Mouse (Mus musculus): Measurements from ENCODE around the gene Dnmt3l. TPM values are rescaled to one million over a fixed set of nuclear protein-coding genes. Genes with fewer than 3 reads are reported as not detected.
"Not testable (repeated sequence)": the region's sequence is repeated elsewhere in the genome, so short reads cannot be mapped to it uniquely, and the experiment has no call there.

Dnmt3l gene
- polyA plus RNA-seq, 1 experiment from 2014 or later: 1.4 TPM

DNA sequence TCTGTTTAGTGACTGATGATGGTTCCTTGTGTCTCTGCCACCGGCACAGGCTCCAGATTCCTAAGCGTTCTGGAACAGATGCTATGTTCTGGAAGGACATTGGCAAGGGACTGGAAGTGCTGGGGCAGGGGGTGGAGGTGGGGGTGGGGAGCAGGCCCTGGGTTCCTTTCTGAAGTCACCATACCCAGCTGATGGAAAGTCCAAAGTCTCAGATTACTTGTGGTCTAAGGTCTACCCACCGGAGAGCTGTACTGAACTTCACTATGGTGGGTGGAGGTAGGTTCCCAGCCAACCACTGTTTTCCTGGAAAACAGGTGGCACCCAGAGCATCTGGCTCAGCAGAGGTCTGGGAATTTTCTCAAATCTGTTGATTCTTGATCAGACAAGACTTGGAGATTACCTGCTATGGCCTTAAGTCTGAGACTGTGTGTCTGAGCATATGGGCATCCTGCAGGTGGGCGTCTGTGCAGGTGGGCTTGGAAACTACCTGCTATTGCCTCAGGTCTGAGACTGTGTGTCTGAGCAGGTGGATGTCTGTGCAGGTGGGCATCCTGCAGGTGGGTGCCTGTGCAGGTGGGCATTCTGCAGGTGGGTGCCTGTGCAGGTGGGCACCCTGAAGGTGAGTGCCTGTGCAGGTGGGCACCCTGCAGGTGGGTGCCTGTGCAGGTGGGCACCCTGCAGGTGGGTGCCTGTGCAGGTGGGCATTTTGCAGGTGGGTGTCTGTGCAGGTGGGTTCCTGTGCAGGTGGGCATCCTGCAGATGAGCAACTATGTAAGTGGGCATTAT is 49.2 kb downstream of the Dnmt3l start:
- TF ChIP-seq CTCF (IDR thresholded peaks at IDR 0.05; ENCODE audit: low read depth): no peak
- ATAC-seq (ENCODE audit: insufficient read depth) (no peak), DNase-seq (no peak)
- H3K4me3 ChIP-seq (ENCODE audit: low read depth, low read length): no peak overlapping the region
- H3K27me3 ChIP-seq (ENCODE audit: insufficient read depth, low read length): no peaks in the 10 kb centered on the region
- H3K4me2 ChIP-seq: no peak overlapping the region
- H3K9me3 ChIP-seq (ENCODE audit: low read depth, low read length): no peaks in the 10 kb centered on the region
- no peak overlapping the region for H3K9ac ChIP-seq
- no peaks in the 10 kb centered on the region for H3K4me1 ChIP-seq (ENCODE audit: insufficient read depth)
- no peak overlapping the region for H3K27ac ChIP-seq (ENCODE audit: low read depth)
- H3K36me3 ChIP-seq (ENCODE audit: insufficient read depth): no peaks in the 10 kb centered on the region
- 79% methylated on average over 4 of the region's 4 CpGs for WGBS

DNA sequence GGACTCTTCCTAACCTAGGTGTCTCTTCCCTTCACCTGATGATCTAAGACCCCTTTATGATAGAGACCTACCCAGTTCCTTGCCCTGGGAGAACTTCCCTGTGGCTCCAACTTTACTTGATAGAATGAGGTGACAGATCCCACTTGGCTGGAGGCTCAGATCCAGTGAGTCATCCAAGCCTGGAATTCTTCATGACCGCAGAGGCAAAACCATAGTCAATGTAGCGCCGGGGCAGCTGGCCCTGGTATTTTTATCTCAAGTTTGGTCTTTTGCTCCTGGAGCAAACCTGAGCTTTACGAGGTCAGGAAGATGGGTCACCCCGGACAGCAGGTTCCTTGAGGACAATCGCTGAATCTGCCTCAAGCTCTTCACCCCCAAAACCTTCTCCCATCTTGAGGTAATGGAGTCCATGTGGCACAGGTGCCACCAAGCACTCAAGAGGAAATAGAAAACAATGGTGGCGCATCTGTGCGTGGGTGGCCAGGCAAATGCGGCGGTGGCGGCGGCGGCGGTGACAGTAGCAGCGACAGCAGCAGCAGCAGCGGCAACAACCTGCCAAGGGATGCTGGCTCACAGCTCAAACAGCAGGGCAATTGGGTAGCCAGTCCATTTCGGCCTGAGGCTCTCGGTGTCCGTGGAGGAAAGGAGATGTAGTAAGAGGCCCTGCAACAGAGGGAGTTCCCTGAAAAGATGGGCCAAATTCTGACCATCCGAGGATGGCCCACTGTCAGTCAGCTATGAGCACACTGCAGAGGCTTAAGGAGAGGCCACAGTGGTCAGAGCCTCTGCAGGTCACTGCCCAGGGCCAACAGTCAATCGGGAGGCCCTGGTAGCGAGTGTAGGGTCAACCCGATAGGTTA is 50.3 kb downstream of the Dnmt3l start:
- H3K36me3 ChIP-seq (ENCODE audit: insufficient read depth): no peaks in the 10 kb centered on the region
- no peaks in the 10 kb centered on the region for H3K9me3 ChIP-seq (ENCODE audit: low read depth, low read length)
- ATAC-seq (ENCODE audit: insufficient read depth) (no peak), DNase-seq (no peak)
- no peak overlapping the region for H3K9ac ChIP-seq
- H3K4me2 ChIP-seq: no peak overlapping the region
- no peak overlapping the region for H3K27ac ChIP-seq (ENCODE audit: low read depth)
- H3K4me3 ChIP-seq (ENCODE audit: low read depth, low read length): no peak overlapping the region
- no peaks in the 10 kb centered on the region for H3K27me3 ChIP-seq (ENCODE audit: insufficient read depth, low read length)
- H3K4me1 ChIP-seq (ENCODE audit: insufficient read depth): no peaks in the 10 kb centered on the region
- 81% methylated on average over 23 of the region's 23 CpGs for WGBS
- no peak for TF ChIP-seq CTCF (IDR thresholded peaks at IDR 0.05; ENCODE audit: low read depth)

GRCm38 (mm10) chr10:78092725-78093029 is 50.9 kb downstream of the Dnmt3l start:
- DNase-seq: no peak
- no peak for TF ChIP-seq CTCF (IDR thresholded peaks at IDR 0.05; ENCODE audit: low read depth)
- no peak overlapping the region for H3K9ac ChIP-seq
- H3K4me3 ChIP-seq (ENCODE audit: low read depth, low read length): no peak overlapping the region
- no peaks in the 10 kb centered on the region for H3K9me3 ChIP-seq (ENCODE audit: low read depth, low read length)
- no peaks in the 10 kb centered on the region for H3K4me1 ChIP-seq (ENCODE audit: insufficient read depth)
- no peak overlapping the region for H3K27ac ChIP-seq (ENCODE audit: low read depth)
- H3K27me3 ChIP-seq (ENCODE audit: insufficient read depth, low read length): no peaks in the 10 kb centered on the region
- no peak for ATAC-seq (ENCODE audit: insufficient read depth)
- H3K4me2 ChIP-seq: no peak overlapping the region
- 83% methylated on average over 13 of the region's 13 CpGs for WGBS
- H3K36me3 ChIP-seq (ENCODE audit: insufficient read depth): no peaks in the 10 kb centered on the region

DNA sequence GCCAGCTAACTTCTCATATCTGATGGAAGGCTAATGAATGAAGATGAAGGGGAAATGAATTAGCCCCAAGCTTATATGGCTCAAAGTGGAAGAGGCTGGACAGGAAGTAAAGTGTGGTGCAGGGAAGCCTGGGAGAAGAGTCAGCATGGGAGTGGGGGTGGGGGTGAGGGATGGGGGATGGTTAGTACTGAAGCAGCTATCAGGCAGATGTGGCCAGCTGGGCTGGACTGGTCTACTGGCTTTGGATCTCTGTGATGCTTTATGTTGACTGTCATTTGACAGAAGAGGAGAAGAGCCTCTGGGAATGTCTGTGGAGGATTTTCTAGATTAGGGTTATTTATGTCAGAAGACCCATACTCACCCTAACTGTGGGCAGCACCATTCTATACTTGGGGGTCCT is 53.5 kb downstream of the Dnmt3l start:
- no peak overlapping the region for H3K9ac ChIP-seq
- no peak overlapping the region for H3K4me3 ChIP-seq (ENCODE audit: low read depth, low read length)
- H3K27me3 ChIP-seq (ENCODE audit: insufficient read depth, low read length): no peaks in the 10 kb centered on the region
- no peak for TF ChIP-seq CTCF (IDR thresholded peaks at IDR 0.05; ENCODE audit: low read depth)
- no peaks in the 10 kb centered on the region for H3K4me1 ChIP-seq (ENCODE audit: insufficient read depth)
- no peaks in the 10 kb centered on the region for H3K36me3 ChIP-seq (ENCODE audit: insufficient read depth)
- no peak for DNase-seq
- H3K27ac ChIP-seq (ENCODE audit: low read depth): no peak overlapping the region
- H3K9me3 ChIP-seq (ENCODE audit: low read depth, low read length): no peaks in the 10 kb centered on the region
- H3K4me2 ChIP-seq: no peak overlapping the region
- ATAC-seq (ENCODE audit: insufficient read depth): no peak

DNA sequence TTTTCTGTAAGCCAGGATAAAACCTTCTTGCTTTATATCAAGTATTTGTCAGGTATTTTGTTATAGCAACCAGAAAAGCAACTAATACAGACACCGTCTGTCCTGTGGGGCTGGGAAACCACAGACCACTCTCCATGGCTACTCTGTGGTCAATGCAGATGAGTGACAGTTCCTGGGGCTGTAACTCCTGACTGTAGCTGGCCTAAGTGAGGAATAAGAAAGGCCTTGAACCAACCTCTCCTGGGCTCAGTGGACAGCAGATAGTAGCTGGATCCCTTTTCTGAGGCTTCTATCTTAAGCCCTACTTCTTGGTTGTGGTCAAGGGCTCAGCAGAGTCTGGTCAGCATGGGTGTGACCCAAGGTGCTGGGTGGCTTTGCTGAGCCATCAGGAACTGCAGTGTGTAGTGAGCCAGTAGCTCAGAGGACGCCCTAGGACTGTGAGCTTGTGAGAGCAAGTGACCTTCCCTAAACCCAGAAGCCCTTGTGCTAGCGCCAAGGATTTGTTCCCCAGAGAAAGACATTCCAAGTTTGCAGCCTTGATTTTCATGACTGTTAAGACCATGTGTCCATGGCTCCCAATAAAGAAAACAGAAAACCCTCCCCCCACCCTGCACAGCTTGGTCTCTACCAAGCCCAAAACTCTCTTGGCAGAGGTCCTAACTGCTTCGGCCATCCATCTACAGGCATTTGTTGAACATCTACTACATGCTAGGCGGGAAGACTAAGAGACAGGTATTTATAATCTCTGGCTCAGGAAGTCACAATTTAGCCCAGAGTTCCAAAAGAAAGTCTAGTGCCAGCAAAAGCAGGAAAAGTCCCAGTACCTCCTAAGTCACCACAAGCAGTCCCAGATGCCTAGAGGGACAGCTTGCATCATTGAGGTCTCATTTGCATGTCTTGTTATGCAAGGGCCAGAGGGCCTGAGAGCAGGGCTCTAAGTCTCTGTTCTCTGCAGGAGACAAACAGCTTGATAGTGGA is 54.5 kb downstream of the Dnmt3l start:
- Histone ChIP-seq H3K27ac (ENCODE audit: low read depth) (no peak overlapping the region), H3K4me3 (ENCODE audit: low read depth, low read length) (no peak overlapping the region), H3K4me1 (ENCODE audit: insufficient read depth) (0 out of 2 replicates have a peak, but pooled peaks cover under 1% of the 10 kb centered on the region), H3K9ac (no peak overlapping the region), H3K4me2 (no peak overlapping the region), H3K36me3 (ENCODE audit: insufficient read depth) (no peaks in the 10 kb centered on the region), H3K27me3 (ENCODE audit: insufficient read depth, low read length) (no peaks in the 10 kb centered on the region), H3K9me3 (ENCODE audit: low read depth, low read length) (no peaks in the 10 kb centered on the region)
- peak; percentile 19 for DNase-seq
- no peak for TF ChIP-seq CTCF (IDR thresholded peaks at IDR 0.05; ENCODE audit: low read depth)
- 75% methylated on average over 5 of the region's 5 CpGs for WGBS
- no peak for ATAC-seq (ENCODE audit: insufficient read depth)

GRCm38 (mm10) chr10:78099860-78100259 is 58.1 kb downstream of the Dnmt3l start:
- not testable (repeated sequence) for DNase-seq; H3K27ac ChIP-seq (ENCODE audit: low read depth); H3K9ac ChIP-seq; H3K9me3 ChIP-seq (ENCODE audit: low read depth, low read length); H3K4me3 ChIP-seq (ENCODE audit: low read depth, low read length); H3K4me1 ChIP-seq (ENCODE audit: insufficient read depth); H3K4me2 ChIP-seq; H3K27me3 ChIP-seq (ENCODE audit: insufficient read depth, low read length); ATAC-seq (ENCODE audit: insufficient read depth); H3K36me3 ChIP-seq (ENCODE audit: insufficient read depth)

Measured in lung, embryonic 14.5 days (tissue).